Mouse (Mus musculus): ENCODE data around the gene Prox2. TPM values are rescaled to one million over a fixed set of nuclear protein-coding genes. Genes with fewer than 3 reads are reported as not detected.

Prox2 gene
- polyA plus RNA-seq, 1 experiment, result 38.3 TPM

DNA sequence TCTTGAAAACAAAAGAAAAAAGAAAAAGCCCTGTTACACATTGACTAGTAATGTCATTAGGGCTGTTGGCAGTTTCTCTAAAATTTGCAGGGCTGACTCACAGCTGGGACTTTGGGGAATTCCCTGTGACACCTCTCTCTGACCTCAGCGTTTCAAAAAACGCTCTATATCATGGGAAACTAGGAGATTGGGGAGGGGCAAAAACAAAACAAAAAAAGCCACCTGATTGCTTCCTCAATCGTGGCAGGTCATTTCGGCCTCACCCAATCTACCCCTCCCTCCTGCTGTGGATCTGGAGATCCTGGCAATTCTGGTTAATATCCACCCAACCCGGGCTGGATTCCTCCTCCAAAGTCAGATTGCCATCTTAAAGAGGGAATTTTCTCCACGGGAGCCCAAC lies 59.3 kb downstream of the Prox2 start:
- TF ChIP-seq POLR2A (IDR thresholded peaks at IDR 0.05; ENCODE audit: control insufficient read depth, low read depth, low read length) (no peak), CTCF (IDR thresholded peaks at IDR 0.05; ENCODE audit: control insufficient read depth, insufficient read depth, insufficient replicate concordance, low read depth, low read length) (no peak)
- no peak overlapping the region for H3K27ac ChIP-seq (ENCODE audit: control insufficient read depth, insufficient read depth, low read depth, low read length)
- H3K36me3 ChIP-seq (ENCODE audit: control insufficient read depth, insufficient read depth, low read length), result peaks cover 7% of the 10 kb centered on the region
- H3K4me1 ChIP-seq (ENCODE audit: control insufficient read depth, insufficient read depth, low read length), result no peaks in the 10 kb centered on the region
- H3K27me3 ChIP-seq (ENCODE audit: control insufficient read depth, insufficient read depth, low read length), result no peaks in the 10 kb centered on the region
- no peak overlapping the region for H3K4me3 ChIP-seq (ENCODE audit: control insufficient read depth, low read depth, low read length)

Other genes starting within 250 kb of the Prox2 start
- gene Ltbp2, start 234.2 kb downstream of the Prox2 start, polyA plus RNA-seq (2012; rRNA removed), result 2.1 and 3.7 TPM in 2 replicates
- 57.2 and 68.1 TPM in 2 replicates for gene Fcf1, start 139.9 kb downstream of the Prox2 start, polyA plus RNA-seq (2012; rRNA removed)
- 66.6 and 79.6 TPM in 2 replicates for gene Arel1, start 139.9 kb downstream of the Prox2 start, polyA plus RNA-seq (2012; rRNA removed)
- 38.5 and 47.1 TPM in 2 replicates for gene Ylpm1, start 114.4 kb downstream of the Prox2 start, polyA plus RNA-seq (2012; rRNA removed)
- 55.0 and 57.4 TPM in 2 replicates for gene Dlst, start 74 bp upstream of the Prox2 start, polyA plus RNA-seq (2012; rRNA removed)
- 0.04 and 0.05 TPM in 2 replicates for gene Rps6kl1, start 40.5 kb upstream of the Prox2 start, polyA plus RNA-seq (2012; rRNA removed)
- 2.3 and 3.6 TPM in 2 replicates for gene Pgf, start 67.0 kb upstream of the Prox2 start, polyA plus RNA-seq (2012; rRNA removed)
- gene Eif2b2, start 108.7 kb upstream of the Prox2 start, polyA plus RNA-seq (2012; rRNA removed), result 52.6 and 54.0 TPM in 2 replicates
- gene Mlh3, start 159.8 kb upstream of the Prox2 start, polyA plus RNA-seq (2012; rRNA removed), result 11.1 and 13.1 TPM in 2 replicates
- gene Acyp1, start 177.7 kb upstream of the Prox2 start, polyA plus RNA-seq (2012; rRNA removed), result 187 and 199 TPM in 2 replicates
- gene Zc2hc1c, start 177.8 kb upstream of the Prox2 start, polyA plus RNA-seq (2012; rRNA removed), result 11.6 and 13.7 TPM in 2 replicates
- gene Nek9, start 228.6 kb upstream of the Prox2 start, polyA plus RNA-seq (2012; rRNA removed), result 18.2 and 20.3 TPM in 2 replicates

Measured in testis, adult 2 months (tissue).